Mouse (Mus musculus): ENCODE results near the gene Mob3a. TPM values are rescaled to one million over a fixed set of nuclear protein-coding genes. Genes with fewer than 3 reads are reported as not detected.

The Mob3a gene
- total RNA-seq, 2 experiments from 2014 or later = 10.6 to 16.5 TPM

GRCm38 (mm10) chr10:80671936-80672690 lies 29.7 kb downstream of the Mob3a start:
- no peak for TF ChIP-seq CTCF (conservative IDR thresholded peaks at IDR 0.05)
- H3K27ac ChIP-seq = peak overlapping the region; percentile 14; the same call in 1 of the 2 replicates

GRCm38 (mm10) chr10:80671251-80671650 lies 30.5 kb downstream of the Mob3a start:
- no peak overlapping the region for H3K27ac ChIP-seq
- TF ChIP-seq CTCF (conservative IDR thresholded peaks at IDR 0.05) = no peak

More at GRCm38 (mm10) chr10:80671936-80672690, 29.7 kb downstream of the Mob3a start:
- no peak overlapping the region for H3K4me3 ChIP-seq
- DNase-seq (ENCODE audit: low spot score in 2 of 2) = no peak

GRCm38 (mm10) chr10:80670531-80670930 lies 31.2 kb downstream of the Mob3a start:
- no peak overlapping the region for H3K27ac ChIP-seq
- no peak for DNase-seq (ENCODE audit: low spot score in 2 of 2)
- no peak for TF ChIP-seq CTCF (conservative IDR thresholded peaks at IDR 0.05)
- no peak overlapping the region for H3K4me3 ChIP-seq

More at GRCm38 (mm10) chr10:80671251-80671650, 30.5 kb downstream of the Mob3a start:
- DNase-seq (ENCODE audit: low spot score in 2 of 2) = no peak
- H3K4me3 ChIP-seq = no peak overlapping the region

- no peak for DNase-seq (ENCODE audit: low spot score in 2 of 2)
- TF ChIP-seq CTCF (conservative IDR thresholded peaks at IDR 0.05) = no peak
- no peak overlapping the region for H3K27ac ChIP-seq
Measured at GRCm38 (mm10) chr10:80669737-80670485, 31.9 kb downstream of the Mob3a start.

GRCm38 (mm10) chr10:80669018-80669417 lies 32.8 kb downstream of the Mob3a start:
- Histone ChIP-seq H3K4me3 (no peak overlapping the region), H3K27ac (no peak overlapping the region)
- TF ChIP-seq CTCF (conservative IDR thresholded peaks at IDR 0.05) = no peak
- no peak for DNase-seq (ENCODE audit: low spot score in 2 of 2)

More at GRCm38 (mm10) chr10:80669737-80670485, 31.9 kb downstream of the Mob3a start:
- no peak overlapping the region for H3K4me3 ChIP-seq

- H3K27ac ChIP-seq = no peak overlapping the region
- no peak overlapping the region for H3K4me3 ChIP-seq
- no peak for TF ChIP-seq CTCF (conservative IDR thresholded peaks at IDR 0.05)
- DNase-seq (ENCODE audit: low spot score in 2 of 2) = no peak
Measured at GRCm38 (mm10) chr10:80668614-80669013, 33.2 kb downstream of the Mob3a start.

- no peak overlapping the region for H3K4me3 ChIP-seq
- H3K27ac ChIP-seq = no peak overlapping the region
- no peak for DNase-seq (ENCODE audit: low spot score in 2 of 2)
- no peak for TF ChIP-seq CTCF (conservative IDR thresholded peaks at IDR 0.05)
Measured at GRCm38 (mm10) chr10:80666837-80667412, 34.9 kb downstream of the Mob3a start.

- no peak for DNase-seq (ENCODE audit: low spot score in 2 of 2)
- TF ChIP-seq CTCF (conservative IDR thresholded peaks at IDR 0.05) = no peak
- Histone ChIP-seq H3K27ac (peak overlapping the region; percentile 86; the same call in 1 of the 2 replicates), H3K4me3 (no peak overlapping the region)
Measured at GRCm38 (mm10) chr10:80665981-80666733, 35.6 kb downstream of the Mob3a start.

GRCm38 (mm10) chr10:80665459-80665858 lies 36.3 kb downstream of the Mob3a start:
- Histone ChIP-seq H3K27ac (peak overlapping the region; percentile 86), H3K4me3 (no peak overlapping the region)
- TF ChIP-seq CTCF (conservative IDR thresholded peaks at IDR 0.05) = no peak
- DNase-seq (ENCODE audit: low spot score in 2 of 2) = no peak

GRCm38 (mm10) chr10:80665016-80665380 lies 36.8 kb downstream of the Mob3a start:
- no peak overlapping the region; the same call in 1 of the 2 replicates for H3K4me3 ChIP-seq
- peak overlapping the region; percentile 86 for H3K27ac ChIP-seq
- TF ChIP-seq CTCF (conservative IDR thresholded peaks at IDR 0.05) = no peak
- DNase-seq (ENCODE audit: low spot score in 2 of 2) = no peak

- peak overlapping the region; percentile 86 for H3K27ac ChIP-seq
- TF ChIP-seq CTCF (conservative IDR thresholded peaks at IDR 0.05) = no peak
- no peak for DNase-seq (ENCODE audit: low spot score in 2 of 2)
- no peak overlapping the region; the same call in 1 of the 2 replicates for H3K4me3 ChIP-seq
Measured at GRCm38 (mm10) chr10:80664197-80665015, 37.4 kb downstream of the Mob3a start.
